Mouse (Mus musculus) liver, adult 2 months (tissue): ENCODE data around the gene Cdc42bpa.
A peak's percentile ranks its signal among the peaks of the same experiment; 100 is the strongest.

Experiments
- CTCF ChIP-seq: fragments of 200-500 bp; IDR thresholded peaks from 2 replicates; pipeline ENCODE4 v1.5.1; 2011; ENCODE audit warnings: low read depth, low read length, control low read depth
- POLR2A ChIP-seq: fragments of 200-500 bp; IDR thresholded peaks from 2 replicates; pipeline ENCODE4 v1.6.1; 2011; ENCODE audit warnings: low read length, control low read depth; ENCODE audit not compliant: insufficient read depth; ENCODE audit errors: extremely low read depth

- TF ChIP-seq CTCF (peak; percentile 33; the same call in 1 of the 2 replicates), POLR2A (no peak)
These were observed 31.4 kb upstream of the Cdc42bpa start for GRCm38 (mm10) chr1:179928822-179929221.
